In genomic region chr2:104109021-104109420, GRCm38 (mm10) we compare ENCODE assay signal across 19 mouse cellular contexts. TPM values are rescaled to one million over a fixed set of nuclear protein-coding genes. Genes with fewer than 3 reads are reported as not detected.
"Had no signal": no experiment of that assay in that cellular context is flagged by ENCODE, and none has a peak within 500 bp of the region (broad histone marks: within the 10 kb centered on the region; RNA-seq: fewer than 3 reads in every experiment).

No protein-coding gene starts in this region.

RNA-seq across cellular contexts. Expression of gene A930018P22Rik, which starts 13.5 kb away (rescaled TPM):
- total RNA-seq: megakaryocyte progenitor cell, adult 5-6 weeks; midbrain, postnatal 0 days; monocyte, adult 5-6 weeks; neutrophil, adult 5-6 weeks had no signal
- polyA plus RNA-seq: lung, embryonic 15.5 days; macrophage; midbrain, embryonic 13.5 days; midbrain, embryonic 15.5 days; neural tube, embryonic 14.5 days; spleen, adult 2 months; thymus, adult 2 months had no signal

RNA-seq across cellular contexts. Expression of gene Cd59b, which starts 39.4 kb away (rescaled TPM):
- total RNA-seq: midbrain, postnatal 0 days; monocyte, adult 5-6 weeks; neutrophil, adult 5-6 weeks had no signal
- polyA plus RNA-seq: macrophage had no signal

RNA-seq across cellular contexts. Expression of gene Gm10799, which starts 40.7 kb away (rescaled TPM):
- total RNA-seq: megakaryocyte progenitor cell, adult 5-6 weeks; midbrain, postnatal 0 days; monocyte, adult 5-6 weeks; neutrophil, adult 5-6 weeks had no signal
- polyA plus RNA-seq: lung, adult 2 months; lung, embryonic 15.5 days; lung, postnatal 0 days; macrophage; midbrain, embryonic 11.5 days; midbrain, embryonic 13.5 days; midbrain, embryonic 15.5 days; midbrain, postnatal 0 days; neural tube, embryonic 12.5 days; neural tube, embryonic 14.5 days; spleen, adult 2 months; stomach, embryonic 15.5 days; stomach, postnatal 0 days; testis, adult 2 months; thymus, adult 2 months; urinary bladder, adult 2 months had no signal

RNA-seq across cellular contexts. Expression of gene Gm10912, which starts 43.4 kb away (rescaled TPM):
- total RNA-seq: midbrain, postnatal 0 days; monocyte, adult 5-6 weeks had no signal
- polyA plus RNA-seq: lung, embryonic 15.5 days; lung, postnatal 0 days; macrophage; midbrain, embryonic 11.5 days; midbrain, embryonic 13.5 days; midbrain, embryonic 15.5 days; midbrain, postnatal 0 days; neural tube, embryonic 12.5 days; neural tube, embryonic 14.5 days; stomach, postnatal 0 days had no signal
